Mouse (Mus musculus) colon, adult 2 months (tissue): Measurements from ENCODE around the gene Gm9803. TPM values are rescaled to one million over a fixed set of nuclear protein-coding genes. Genes with fewer than 3 reads are reported as not detected.

ENCODE experiments used
- polyA plus RNA-seq: library from polyadenylated mRNA; depleted of rRNA; stranded (reverse); fragments of >200 nt; gene quantifications from 2 replicates; pipeline ENCODE4 v1.2.3, GENCODE M21; 2012; rRNA removed

Gm9803 gene
- 72.0 and 90.4 TPM in 2 replicates for polyA plus RNA-seq

DNA sequence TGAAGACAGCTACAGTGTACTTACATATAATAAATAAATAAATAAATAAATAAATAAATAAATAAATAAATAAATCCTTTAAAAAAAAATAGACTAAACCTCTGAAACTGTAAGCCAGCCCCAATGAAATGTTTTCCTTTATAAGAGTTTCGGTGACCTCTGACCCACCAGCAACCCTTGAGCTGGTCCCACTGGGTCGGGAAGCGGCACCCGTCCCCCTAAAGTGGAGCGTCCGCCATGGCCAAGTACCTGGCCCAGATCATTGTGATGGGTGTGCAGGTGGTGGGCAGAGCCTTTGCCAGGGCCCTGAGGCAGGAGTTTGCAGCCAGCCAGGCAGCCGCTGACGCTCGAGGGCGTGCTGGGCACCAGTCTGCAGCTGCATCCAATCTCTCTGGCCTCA, at the start of gene Gm9803:
Gene Gm9803 (plus strand): TSS at position 154 of the 400 bp plus-strand sequence.

DNA sequence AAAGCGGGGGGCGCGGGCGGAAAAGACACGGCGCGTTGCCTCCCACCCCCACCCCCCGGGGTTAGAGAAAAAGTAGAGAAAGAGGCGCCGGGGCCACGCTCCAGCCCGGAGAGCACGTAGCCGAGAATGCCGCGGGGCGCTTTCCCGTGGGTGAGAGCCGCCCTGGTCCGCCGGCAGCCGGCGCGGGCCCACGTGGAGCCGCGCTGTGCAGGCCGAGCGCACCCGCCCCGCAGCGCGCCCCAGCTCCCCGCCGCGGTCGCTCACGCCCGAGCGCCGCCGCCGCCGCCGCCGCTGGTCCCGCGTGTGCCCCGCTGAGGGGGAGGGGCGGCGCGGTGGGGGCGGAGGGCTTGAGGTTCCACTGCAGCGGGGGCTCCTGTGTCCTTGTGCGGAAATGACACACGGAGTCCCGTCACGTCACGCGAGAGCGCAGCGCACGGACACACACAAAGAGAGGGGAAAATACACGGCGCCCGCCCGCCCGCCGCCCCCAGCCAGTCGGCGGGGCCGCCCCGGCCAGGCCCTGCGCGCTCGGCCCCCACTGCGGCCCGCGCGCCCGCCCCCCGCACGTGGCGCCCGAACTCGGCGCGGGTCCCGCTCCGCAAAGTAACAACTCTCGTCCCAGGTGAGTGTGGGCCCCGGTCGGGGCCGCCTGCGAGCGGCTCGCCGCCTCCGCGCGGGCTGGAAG, 45.0 kb upstream of the Gm9803 start, which contains the start of gene Bend3:
Gene Bend3 (plus strand): TSS at position 81 of the 685 bp plus-strand sequence.

DNA sequence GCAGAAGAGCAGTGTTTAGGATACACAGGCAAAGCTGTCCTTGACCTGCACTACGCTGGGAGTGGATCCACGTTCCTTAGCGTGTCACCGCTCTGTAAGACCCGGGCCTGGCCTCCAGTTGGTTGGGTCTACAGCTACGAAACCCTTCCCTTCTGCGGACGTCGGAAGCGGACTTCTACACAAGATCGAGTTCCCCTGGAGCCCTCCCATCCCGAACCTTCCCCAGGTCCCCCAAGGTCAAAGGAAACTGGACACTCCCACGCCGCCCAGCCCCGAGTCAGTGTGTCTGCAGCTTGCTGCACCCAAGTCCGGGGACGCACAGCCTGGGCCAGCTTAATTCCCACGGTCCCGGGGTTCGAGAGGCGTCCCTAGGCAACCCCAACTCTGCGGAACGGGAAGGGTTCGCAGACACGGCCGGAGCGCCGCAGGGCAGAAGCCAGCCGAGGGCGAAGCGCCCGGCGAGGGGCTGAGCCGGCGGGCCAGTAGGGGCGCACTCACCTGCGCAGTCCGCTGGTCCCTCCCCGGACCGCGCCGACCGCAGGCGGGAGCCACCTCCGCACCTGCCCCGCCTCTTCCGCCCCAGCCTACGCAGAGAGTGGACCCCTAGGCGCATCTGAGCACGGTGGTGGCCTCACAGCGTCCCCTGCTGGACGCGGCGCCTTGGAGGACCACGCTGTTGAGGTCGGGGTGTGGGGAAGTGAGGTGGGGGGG, 16.7 kb downstream of the Gm9803 start, which contains the start of gene 1700021F05Rik:
Gene 1700021F05Rik (minus strand): TSS at position 553 of the 711 bp plus-strand sequence.

Other genes starting within 250 kb of the Gm9803 start
- gene Bend3, start 45.3 kb upstream of the Gm9803 start, polyA plus RNA-seq: 3.2 and 3.4 TPM in 2 replicates
- 7.5 and 10.4 TPM in 2 replicates for gene 1700021F05Rik, start 16.9 kb downstream of the Gm9803 start, polyA plus RNA-seq
- gene Cd24a, start 54.2 kb downstream of the Gm9803 start, polyA plus RNA-seq: 275 and 425 TPM in 2 replicates